Mouse (Mus musculus): ENCODE results near the gene Zfp422. TPM values are rescaled to one million over a fixed set of nuclear protein-coding genes. Genes with fewer than 3 reads are reported as not detected.
A peak's percentile ranks its signal among the peaks of the same experiment; 100 is the strongest.

Zfp422 gene
- polyA plus RNA-seq, 1 experiment from 2014 or later, result 148 TPM

- 47% methylated on average over 19 of the region's 20 CpGs for WGBS
- no peaks in the 10 kb centered on the region for H3K27me3 ChIP-seq (ENCODE audit: control insufficient read depth, insufficient read depth, low read depth, low read length)
- H3K36me3 ChIP-seq (ENCODE audit: control insufficient read depth, insufficient read depth, low read length), result no peaks in the 10 kb centered on the region
- H3K4me3 ChIP-seq (ENCODE audit: low read length), result peak overlapping the region; percentile 42
- peak overlapping the region; percentile 56 for H3K9ac ChIP-seq (ENCODE audit: low read length)
- H3K27ac ChIP-seq (ENCODE audit: low read length), result peak overlapping the region; percentile 13; the same call in 1 of the 2 replicates
- no peak for ATAC-seq (ENCODE audit: low read depth)
- peak overlapping the region; percentile 52 for H3K4me2 ChIP-seq (ENCODE audit: low read depth, low read length)
- no peaks in the 10 kb centered on the region for H3K9me3 ChIP-seq (ENCODE audit: control insufficient read depth, low read length)
- peaks cover 14% of the 10 kb centered on the region for H3K4me1 ChIP-seq (replicated peaks; ENCODE audit: control insufficient read depth, insufficient read depth, low read length)
These were observed 22.8 kb upstream of the Zfp422 start for GRCm38 (mm10) chr6:116651437-116652118.

GRCm38 (mm10) chr6:116650406-116650805 is 21.6 kb upstream of the Zfp422 start, which contains the start of gene Depp1:
Gene Depp1, plus strand, starts transcription at chr6:116650609.
- ATAC-seq (ENCODE audit: low read depth), result peak; percentile 91
- 7% methylated on average over 6 of the region's 6 CpGs for WGBS

DNA sequence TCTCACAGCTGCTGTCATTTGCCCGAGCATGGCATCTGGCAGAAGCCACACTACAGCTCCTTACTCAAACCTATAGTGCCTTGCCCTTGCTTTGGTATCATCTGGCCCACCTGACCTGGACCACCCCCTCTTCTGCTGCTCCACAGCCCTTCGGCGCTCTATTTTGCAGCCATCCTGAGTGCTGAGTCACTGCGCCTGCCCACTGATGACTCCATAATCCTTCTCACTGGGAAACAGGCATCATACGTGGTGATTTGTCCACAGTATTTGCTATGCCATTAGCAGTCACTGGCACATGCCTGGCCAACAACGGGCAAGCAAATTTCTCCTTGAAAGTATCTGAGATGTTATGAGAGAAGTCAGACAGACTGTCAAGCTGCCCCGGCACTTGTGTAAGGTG is 21.0 kb upstream of the Zfp422 start:
- no peak for ATAC-seq (ENCODE audit: low read depth)

More at GRCm38 (mm10) chr6:116650406-116650805, 21.6 kb upstream of the Zfp422 start, which contains the start of gene Depp1:
- H3K27ac ChIP-seq (ENCODE audit: low read length), result peak within 1 kb of the TSS; percentile 81
- peaks cover 14% of the 10 kb centered on the region for H3K4me1 ChIP-seq (replicated peaks; ENCODE audit: control insufficient read depth, insufficient read depth, low read length)
- peak within 1 kb of the TSS; percentile 52 for H3K4me2 ChIP-seq (ENCODE audit: low read depth, low read length)
- H3K4me3 ChIP-seq (ENCODE audit: low read length), result peak within 1 kb of the TSS; percentile 42
- H3K9me3 ChIP-seq (ENCODE audit: control insufficient read depth, low read length), result no peaks in the 10 kb centered on the region
- peak within 1 kb of the TSS; percentile 56 for H3K9ac ChIP-seq (ENCODE audit: low read length)
- H3K27me3 ChIP-seq (ENCODE audit: control insufficient read depth, insufficient read depth, low read depth, low read length), result no peaks in the 10 kb centered on the region
- H3K36me3 ChIP-seq (ENCODE audit: control insufficient read depth, insufficient read depth, low read length), result no peaks in the 10 kb centered on the region

DNA sequence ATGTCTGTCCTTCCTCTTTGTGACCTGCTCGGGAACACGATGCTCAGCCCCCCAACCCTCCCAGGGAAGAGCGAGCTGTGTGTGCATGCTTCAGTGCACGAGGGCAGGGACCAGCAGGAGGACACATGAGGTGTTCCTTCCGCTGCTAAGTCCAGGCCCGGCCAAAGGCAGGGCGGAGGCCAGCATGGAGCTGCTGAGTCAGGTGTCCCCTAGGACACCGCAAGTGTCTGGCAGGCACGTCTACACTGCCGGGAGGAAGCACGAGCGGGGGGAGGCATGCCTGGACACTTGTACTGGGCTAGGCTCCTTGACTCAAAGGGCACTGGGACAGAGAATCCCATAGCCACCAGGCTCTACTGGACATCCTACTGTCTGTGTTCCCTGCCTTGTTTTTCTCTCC is 19.0 kb upstream of the Zfp422 start:
- no peak overlapping the region for H3K4me3 ChIP-seq (ENCODE audit: low read length)
- no peaks in the 10 kb centered on the region for H3K27me3 ChIP-seq (ENCODE audit: control insufficient read depth, insufficient read depth, low read depth, low read length)
- no peak overlapping the region for H3K9ac ChIP-seq (ENCODE audit: low read length)
- WGBS, result 81% methylated on average over 12 of the region's 12 CpGs
- no peak overlapping the region for H3K27ac ChIP-seq (ENCODE audit: low read length)
- no peak overlapping the region for H3K4me2 ChIP-seq (ENCODE audit: low read depth, low read length)
- H3K9me3 ChIP-seq (ENCODE audit: control insufficient read depth, low read length), result no peaks in the 10 kb centered on the region
- H3K36me3 ChIP-seq (ENCODE audit: control insufficient read depth, insufficient read depth, low read length), result no peaks in the 10 kb centered on the region
- H3K4me1 ChIP-seq (replicated peaks; ENCODE audit: control insufficient read depth, insufficient read depth, low read length), result peaks cover 14% of the 10 kb centered on the region
- no peak for ATAC-seq (ENCODE audit: low read depth)

More for the DNA sequence above, 21.0 kb upstream of the Zfp422 start:
- WGBS, result 54% methylated on average over 7 of the region's 7 CpGs
- H3K9ac ChIP-seq (ENCODE audit: low read length), result no peak overlapping the region; the same call in 1 of the 2 replicates
- no peak overlapping the region for H3K4me3 ChIP-seq (ENCODE audit: low read length)
- H3K36me3 ChIP-seq (ENCODE audit: control insufficient read depth, insufficient read depth, low read length), result no peaks in the 10 kb centered on the region
- H3K9me3 ChIP-seq (ENCODE audit: control insufficient read depth, low read length), result no peaks in the 10 kb centered on the region
- no peaks in the 10 kb centered on the region for H3K27me3 ChIP-seq (ENCODE audit: control insufficient read depth, insufficient read depth, low read depth, low read length)
- peaks cover 14% of the 10 kb centered on the region for H3K4me1 ChIP-seq (replicated peaks; ENCODE audit: control insufficient read depth, insufficient read depth, low read length)
- H3K27ac ChIP-seq (ENCODE audit: low read length), result peak overlapping the region; percentile 81
- H3K4me2 ChIP-seq (ENCODE audit: low read depth, low read length), result no peak overlapping the region

GRCm38 (mm10) chr6:116644335-116644734 is 15.5 kb upstream of the Zfp422 start:
- WGBS, result 44% methylated on average over 3 of the region's 3 CpGs
- H3K9ac ChIP-seq (ENCODE audit: low read length), result no peak overlapping the region
- ATAC-seq (ENCODE audit: low read depth), result peak; percentile 84

DNA sequence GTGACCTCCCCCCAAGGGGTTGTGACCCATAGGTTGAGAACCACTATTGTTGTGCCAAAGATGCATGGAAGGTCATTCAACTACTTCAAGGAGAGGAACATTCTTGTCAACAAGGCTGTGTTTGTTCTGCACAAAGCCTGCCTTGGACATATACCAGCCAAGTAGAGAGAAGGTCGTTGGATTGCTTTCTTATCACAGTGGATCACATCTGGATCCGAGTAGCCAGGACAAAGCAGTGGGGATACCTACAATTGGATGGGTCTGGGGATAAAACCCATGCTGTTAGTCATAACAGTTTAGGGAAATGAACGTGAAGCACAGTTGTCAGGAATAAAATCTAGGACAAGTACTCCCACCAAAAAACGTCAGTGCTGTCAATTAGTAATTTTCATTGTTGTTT is 15.1 kb upstream of the Zfp422 start:
- Histone ChIP-seq H3K36me3 (ENCODE audit: control insufficient read depth, insufficient read depth, low read length) (no peaks in the 10 kb centered on the region), H3K4me3 (ENCODE audit: low read length) (no peak overlapping the region), H3K4me2 (ENCODE audit: low read depth, low read length) (no peak overlapping the region), H3K27me3 (ENCODE audit: control insufficient read depth, insufficient read depth, low read depth, low read length) (no peaks in the 10 kb centered on the region), H3K27ac (ENCODE audit: low read length) (peak overlapping the region; percentile 56), H3K9ac (ENCODE audit: low read length) (no peak overlapping the region), H3K9me3 (ENCODE audit: control insufficient read depth, low read length) (no peaks in the 10 kb centered on the region), H3K4me1 (replicated peaks; ENCODE audit: control insufficient read depth, insufficient read depth, low read length) (no peaks in the 10 kb centered on the region)
- ATAC-seq (ENCODE audit: low read depth), result no peak
- 49% methylated on average over 4 of the region's 4 CpGs for WGBS

More at GRCm38 (mm10) chr6:116644335-116644734, 15.5 kb upstream of the Zfp422 start:
- Histone ChIP-seq H3K36me3 (ENCODE audit: control insufficient read depth, insufficient read depth, low read length) (no peaks in the 10 kb centered on the region), H3K4me2 (ENCODE audit: low read depth, low read length) (no peak overlapping the region), H3K27ac (ENCODE audit: low read length) (peak overlapping the region; percentile 37; the same call in 1 of the 2 replicates), H3K4me1 (replicated peaks; ENCODE audit: control insufficient read depth, insufficient read depth, low read length) (no peaks in the 10 kb centered on the region), H3K9me3 (ENCODE audit: control insufficient read depth, low read length) (no peaks in the 10 kb centered on the region), H3K4me3 (ENCODE audit: low read length) (no peak overlapping the region), H3K27me3 (ENCODE audit: control insufficient read depth, insufficient read depth, low read depth, low read length) (no peaks in the 10 kb centered on the region)

DNA sequence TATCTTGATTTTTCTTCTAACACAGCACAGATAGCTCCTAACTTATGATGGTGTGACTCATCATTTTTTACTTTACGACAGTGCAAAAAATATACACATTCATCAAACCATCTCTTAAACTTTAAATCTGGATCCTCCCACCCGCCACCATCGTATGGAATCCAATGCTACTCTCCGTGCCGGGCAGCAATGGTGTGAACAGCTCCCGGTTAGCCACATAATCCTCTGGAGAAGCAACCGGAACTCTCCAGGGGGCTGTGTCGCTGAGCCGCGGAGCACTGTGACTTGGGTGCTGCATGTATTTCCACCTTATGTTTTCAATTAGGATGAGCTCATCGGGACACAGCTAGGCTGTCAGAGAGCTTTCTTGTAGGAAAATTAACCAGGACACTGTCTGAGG is 14.1 kb upstream of the Zfp422 start:
- no peak overlapping the region for H3K9ac ChIP-seq (ENCODE audit: low read length)
- no peaks in the 10 kb centered on the region for H3K4me1 ChIP-seq (replicated peaks; ENCODE audit: control insufficient read depth, insufficient read depth, low read length)
- 75% methylated on average over 11 of the region's 11 CpGs for WGBS
- H3K4me3 ChIP-seq (ENCODE audit: low read length), result no peak overlapping the region
- H3K9me3 ChIP-seq (ENCODE audit: control insufficient read depth, low read length), result no peaks in the 10 kb centered on the region
- H3K36me3 ChIP-seq (ENCODE audit: control insufficient read depth, insufficient read depth, low read length), result no peaks in the 10 kb centered on the region
- no peak for ATAC-seq (ENCODE audit: low read depth)
- no peak overlapping the region for H3K27ac ChIP-seq (ENCODE audit: low read length)
- no peak overlapping the region for H3K4me2 ChIP-seq (ENCODE audit: low read depth, low read length)
- no peaks in the 10 kb centered on the region for H3K27me3 ChIP-seq (ENCODE audit: control insufficient read depth, insufficient read depth, low read depth, low read length)

DNA sequence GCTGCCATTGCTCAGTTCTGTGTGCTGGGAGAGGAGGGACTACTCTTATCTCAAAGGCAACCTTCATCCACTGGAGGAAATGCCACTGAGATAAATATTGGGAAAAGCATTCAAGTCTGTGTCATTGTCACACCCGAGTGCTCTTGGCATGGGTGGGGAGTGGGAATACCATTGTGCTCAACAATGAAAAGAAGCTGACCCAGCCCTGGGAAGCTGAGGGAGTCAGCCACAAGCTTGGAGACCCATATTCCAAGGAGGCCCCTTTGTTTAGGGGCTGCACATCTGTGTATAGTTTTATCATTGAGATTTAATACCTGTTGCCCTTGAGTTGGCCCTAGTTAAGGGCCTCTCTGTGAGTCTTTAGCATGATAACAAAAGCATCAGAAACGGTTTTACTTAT is 10.9 kb upstream of the Zfp422 start:
- peaks cover 7% of the 10 kb centered on the region for H3K4me1 ChIP-seq (replicated peaks; ENCODE audit: control insufficient read depth, insufficient read depth, low read length)
- H3K9ac ChIP-seq (ENCODE audit: low read length), result no peak overlapping the region
- no peaks in the 10 kb centered on the region for H3K27me3 ChIP-seq (ENCODE audit: control insufficient read depth, insufficient read depth, low read depth, low read length)
- H3K9me3 ChIP-seq (ENCODE audit: control insufficient read depth, low read length), result no peaks in the 10 kb centered on the region
- no peak overlapping the region for H3K4me2 ChIP-seq (ENCODE audit: low read depth, low read length)
- ATAC-seq (ENCODE audit: low read depth), result no peak
- no peak overlapping the region for H3K4me3 ChIP-seq (ENCODE audit: low read length)
- 46% methylated on average over 2 of the region's 2 CpGs for WGBS
- no peak overlapping the region for H3K27ac ChIP-seq (ENCODE audit: low read length)
- H3K36me3 ChIP-seq (ENCODE audit: control insufficient read depth, insufficient read depth, low read length), result no peaks in the 10 kb centered on the region

DNA sequence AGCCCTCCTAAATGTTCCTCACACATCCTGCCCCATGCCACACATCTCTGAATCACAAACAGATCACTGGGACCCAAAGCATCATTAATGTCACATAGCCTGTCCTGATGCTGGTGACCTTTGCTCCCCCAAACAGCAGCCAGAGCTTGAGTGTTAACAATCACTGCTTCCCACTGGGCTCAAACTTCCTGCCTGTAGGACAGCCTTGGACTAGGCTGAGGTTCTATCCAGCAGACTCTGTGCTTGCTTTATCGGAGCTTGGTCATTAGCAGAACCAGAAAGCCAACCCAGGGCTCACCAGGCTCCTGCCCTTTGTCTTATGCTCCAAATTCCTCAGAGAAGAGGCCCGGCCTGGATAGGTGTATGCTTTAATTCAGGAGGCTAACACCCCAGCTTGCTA is 10.1 kb upstream of the Zfp422 start:
- no peaks in the 10 kb centered on the region for H3K36me3 ChIP-seq (ENCODE audit: control insufficient read depth, insufficient read depth, low read length)
- no peaks in the 10 kb centered on the region for H3K9me3 ChIP-seq (ENCODE audit: control insufficient read depth, low read length)
- H3K9ac ChIP-seq (ENCODE audit: low read length), result no peak overlapping the region
- H3K27ac ChIP-seq (ENCODE audit: low read length), result no peak overlapping the region
- no peak overlapping the region for H3K4me2 ChIP-seq (ENCODE audit: low read depth, low read length)
- no peaks in the 10 kb centered on the region for H3K27me3 ChIP-seq (ENCODE audit: control insufficient read depth, insufficient read depth, low read depth, low read length)
- no peak overlapping the region for H3K4me3 ChIP-seq (ENCODE audit: low read length)
- peaks cover 7% of the 10 kb centered on the region for H3K4me1 ChIP-seq (replicated peaks; ENCODE audit: control insufficient read depth, insufficient read depth, low read length)
- no peak for ATAC-seq (ENCODE audit: low read depth)
- 80% methylated on average over 2 of the region's 2 CpGs for WGBS

All from lung, embryonic 16.5 days (tissue).